Mouse (Mus musculus) heart, adult 2 months (tissue): ENCODE measurements around the gene Cald1. TPM values are rescaled to one million over a fixed set of nuclear protein-coding genes. Genes with fewer than 3 reads are reported as not detected.

ENCODE experiments used
- DNase-seq, 2 experiments: peaks; one replicate each; pipeline ENCODE4 v3.0.0; 2021
- H3K27ac ChIP-seq: fragments of 200-600 bp; 2 replicates; pipeline ENCODE4 v1.8.1; 2022
- H3K27me3 ChIP-seq: fragments of 200-500 bp; 2 replicates; pipeline ENCODE4 v1.6.1; 2012; ENCODE audit warnings: mild to moderate bottlenecking, low read length, inconsistent platforms, mixed read lengths; ENCODE audit not compliant: control insufficient read depth, insufficient read depth
- H3K36me3 ChIP-seq: fragments of 200-500 bp; 2 replicates; pipeline ENCODE4 v1.6.1; 2012; ENCODE audit warnings: low read length, inconsistent platforms; ENCODE audit not compliant: control insufficient read depth, insufficient read depth
- H3K4me1 ChIP-seq: fragments of 200-500 bp; 2 replicates; pipeline ENCODE4 v1.6.1; 2011; ENCODE audit warnings: low read length; ENCODE audit not compliant: control insufficient read depth, insufficient read depth
- H3K4me3 ChIP-seq: fragments of 200-600 bp; 2 replicates; pipeline ENCODE4 v1.8.1; 2022
- H3K79me2 ChIP-seq: fragments of 200-500 bp; replicated peaks from 2 replicates; pipeline ENCODE4 v1.6.1; 2012; ENCODE audit warnings: mild to moderate bottlenecking, inconsistent platforms, low read length, moderate library complexity, mixed read lengths; ENCODE audit not compliant: control insufficient read depth, insufficient read depth
- H3K9ac ChIP-seq: fragments of 200-500 bp; 2 replicates; pipeline ENCODE4 v1.6.1; 2012; ENCODE audit warnings: low read depth, mild to moderate bottlenecking, control low read depth, inconsistent platforms, low read length, mixed read lengths
- CTCF ChIP-seq: fragments of 200-600 bp; IDR thresholded peaks from 2 replicates; pipeline ENCODE4 v1.8.1; 2022; ENCODE audit warnings: antibody characterized with exemption, mild to moderate bottlenecking, moderate library complexity
- EP300 ChIP-seq: fragments of 200-500 bp; IDR thresholded peaks from 2 replicates; pipeline ENCODE4 v1.6.1; 2011; ENCODE audit warnings: low read depth, low read length, control low read depth; ENCODE audit not compliant: insufficient read depth
- POLR2A ChIP-seq: fragments of 200-500 bp; IDR thresholded peaks from 2 replicates; pipeline ENCODE4 v1.6.1; 2011; ENCODE audit warnings: mild to moderate bottlenecking, low read depth, low read length, control low read depth; ENCODE audit not compliant: insufficient read depth
- WGBS: fragments of 180-500 bp; shearing (Covaris S2); methylation state at CpG from one replicate; pipeline ENCODE4 v1.1.7; 2018; 5-methylcytosine and 5-hydroxymethylcytosine counted together
- intact Hi-C: fragments of 180-260 bp; cut with DNase I; formaldehyde crosslinking; loops from one replicate; pipeline ENCODE4 v1.15.1; 2025
- polyA plus RNA-seq: library from polyadenylated mRNA; depleted of rRNA; stranded (reverse); fragments of >200 nt; gene quantifications from 2 replicates; pipeline ENCODE4 v1.2.3, GENCODE M21; 2012
- total RNA-seq, 2 experiments: library from RNA; stranded (reverse); gene quantifications; 2 replicates each; pipeline ENCODE4 v1.2.3; 2021

The Cald1 gene
- total and polyA plus RNA-seq, 3 experiments = 14.1 to 62.8 (median 47.6) TPM

GRCm38 (mm10) chr6:34606407-34606806, 8.1 kb downstream of the Cald1 start:
- WGBS = 45% methylated on average over 4 of the region's 4 CpGs
- peaks cover 6% of the 10 kb centered on the region for H3K36me3 ChIP-seq
- H3K9ac ChIP-seq = no peak overlapping the region
- no peak for TF ChIP-seq EP300
- TF ChIP-seq POLR2A = no peak
- no peak for TF ChIP-seq CTCF
- H3K27ac ChIP-seq = peak overlapping the region; percentile 11; the same call in 1 of the 2 replicates
- peaks cover 2% of the 10 kb centered on the region; the same call in 1 of the 2 replicates for H3K79me2 ChIP-seq
- intact Hi-C loops = no loop called here
- no peak for DNase-seq
- H3K27me3 ChIP-seq = no peaks in the 10 kb centered on the region
- H3K4me3 ChIP-seq = no peak overlapping the region
- H3K4me1 ChIP-seq = peaks cover 21% of the 10 kb centered on the region

GRCm38 (mm10) chr6:34608603-34609002, 10.3 kb downstream of the Cald1 start:
- Histone ChIP-seq H3K27ac (peak overlapping the region; percentile 94), H3K27me3 (no peaks in the 10 kb centered on the region), H3K36me3 (peaks cover 13% of the 10 kb centered on the region), H3K9ac (no peak overlapping the region), H3K4me3 (no peak overlapping the region), H3K79me2 (no peaks in the 10 kb centered on the region), H3K4me1 (peaks cover 23% of the 10 kb centered on the region)
- intact Hi-C loops = loop anchor here (1.0 kb wide), 1 partner anchor 10 kb away; the partner anchor contains the start of gene Cald1
- WGBS = 76% methylated on average over 3 of the region's 3 CpGs
- no peak for TF ChIP-seq CTCF
- no peak for TF ChIP-seq POLR2A
- TF ChIP-seq EP300 = no peak
- DNase-seq = no peak

- Histone ChIP-seq H3K9ac (peak overlapping the region; percentile 5; the same call in 1 of the 2 replicates), H3K4me1 (peaks cover 21% of the 10 kb centered on the region), H3K79me2 (no peaks in the 10 kb centered on the region), H3K27me3 (no peaks in the 10 kb centered on the region), H3K27ac (peak overlapping the region; percentile 94), H3K4me3 (peak overlapping the region; percentile 38), H3K36me3 (peaks cover 13% of the 10 kb centered on the region)
- DNase-seq = peak; percentile 68 to 84
- intact Hi-C loops = loop anchor here (1.0 to 5.0 kb wide), 3 partner anchors 12 to 267 kb away; partner anchors contain the start of genes Cald1 and Cyren
- 13% methylated on average over 24 of the region's 24 CpGs for WGBS
- TF ChIP-seq EP300 (peak; percentile 98), CTCF (no peak), POLR2A (peak; percentile 62)
These were observed 11.9 kb downstream of the Cald1 start for GRCm38 (mm10) chr6:34609892-34610829.

GRCm38 (mm10) chr6:34613122-34613521, 14.8 kb downstream of the Cald1 start:
- no peak overlapping the region for H3K4me3 ChIP-seq
- no peak overlapping the region for H3K9ac ChIP-seq
- H3K27me3 ChIP-seq = no peaks in the 10 kb centered on the region
- no peak for TF ChIP-seq CTCF
- no peaks in the 10 kb centered on the region for H3K79me2 ChIP-seq
- H3K36me3 ChIP-seq = peaks cover 7% of the 10 kb centered on the region
- peaks cover 16% of the 10 kb centered on the region for H3K4me1 ChIP-seq
- 85% methylated on average over 5 of the region's 5 CpGs for WGBS
- intact Hi-C loops = loop anchor here (5.0 kb wide), 2 partner anchors 74 to 264 kb away; partner anchors contain the start of gene Cyren
- H3K27ac ChIP-seq = no peak overlapping the region; the same call in 1 of the 2 replicates
- DNase-seq = no peak

- TF ChIP-seq EP300 (no peak), POLR2A (no peak)
- no peaks in the 10 kb centered on the region for H3K27me3 ChIP-seq
These were observed 17.1 kb downstream of the Cald1 start for GRCm38 (mm10) chr6:34615419-34615818.

GRCm38 (mm10) chr6:34619494-34619893, 21.2 kb downstream of the Cald1 start:
- WGBS = 24% methylated on average over 2 of the region's 2 CpGs
- intact Hi-C loops = loop anchor here (1.0 kb wide), 1 partner anchor 8 kb away; no protein-coding TSS in a partner anchor
- peak overlapping the region; percentile 66 for H3K27ac ChIP-seq

More at GRCm38 (mm10) chr6:34615419-34615818, 17.1 kb downstream of the Cald1 start:
- H3K4me3 ChIP-seq = no peak overlapping the region
- DNase-seq = no peak
- WGBS = 91% methylated on average over 3 of the region's 3 CpGs
- H3K79me2 ChIP-seq = 0 out of 2 replicates have a peak, but pooled peaks cover 1% of the 10 kb centered on the region
- H3K36me3 ChIP-seq = peaks cover 16% of the 10 kb centered on the region
- H3K4me1 ChIP-seq = peaks cover 12% of the 10 kb centered on the region
- intact Hi-C loops = no loop called here
- H3K9ac ChIP-seq = no peak overlapping the region
- no peak overlapping the region for H3K27ac ChIP-seq

More at GRCm38 (mm10) chr6:34619494-34619893, 21.2 kb downstream of the Cald1 start:
- no peak for DNase-seq
- Histone ChIP-seq H3K9ac (no peak overlapping the region), H3K36me3 (peaks cover 12% of the 10 kb centered on the region), H3K27me3 (no peaks in the 10 kb centered on the region), H3K79me2 (0 out of 2 replicates have a peak, but pooled peaks cover 1% of the 10 kb centered on the region), H3K4me1 (peaks cover 4% of the 10 kb centered on the region), H3K4me3 (no peak overlapping the region)
- TF ChIP-seq POLR2A (no peak), EP300 (no peak), CTCF (no peak)
